Mouse (Mus musculus): Measurements from ENCODE around the gene Rfng. TPM values are rescaled to one million over a fixed set of nuclear protein-coding genes. Genes with fewer than 3 reads are reported as not detected.

Gene Rfng
- polyA plus RNA-seq, 1 experiment: 119 TPM

DNA sequence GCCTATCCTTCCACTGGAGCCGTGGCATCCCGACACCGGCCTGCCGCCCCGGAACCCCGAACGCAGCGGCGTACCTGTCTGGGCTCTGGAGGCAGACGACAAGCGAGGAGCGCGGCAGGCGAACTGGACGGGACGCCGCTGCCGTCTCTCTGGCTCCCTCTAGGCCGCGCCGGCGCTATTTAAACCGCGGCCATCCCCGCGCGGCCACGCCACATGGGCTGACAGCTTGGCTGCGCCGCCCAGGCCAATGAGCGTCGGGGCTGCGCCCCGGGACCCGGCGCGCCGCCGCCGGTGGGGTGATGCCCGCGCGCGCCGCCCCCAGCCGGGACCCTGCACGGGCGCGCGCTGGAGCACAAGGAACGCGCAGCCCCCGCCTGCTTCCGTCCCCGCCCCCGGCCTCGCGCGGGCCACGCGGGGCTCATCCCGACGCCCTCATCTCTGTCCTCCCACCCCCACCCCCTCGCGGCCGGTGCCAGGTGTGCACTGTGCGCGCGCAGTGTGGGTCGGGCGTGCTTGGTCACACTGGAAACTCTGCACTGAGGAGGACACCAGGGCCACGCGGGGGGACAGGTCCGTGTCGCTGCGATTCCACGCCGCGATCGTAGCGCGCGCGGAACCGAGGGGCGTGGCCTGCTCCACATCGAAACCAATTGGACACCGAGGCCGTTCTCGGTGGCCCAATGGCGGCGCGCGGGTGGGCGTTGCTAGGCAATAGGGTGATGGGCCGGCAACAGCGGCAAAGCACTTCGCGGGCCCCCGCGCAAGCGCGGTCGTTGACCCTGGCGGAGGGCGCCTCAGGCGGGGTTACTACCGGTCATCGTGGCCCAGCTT is 40.2 kb upstream of the Rfng start, which contains the start of gene Fasn:
Gene Fasn (minus strand): TSS at position 592 of the 831 bp plus-strand sequence.
- DNase-seq (ENCODE audit: low read depth): peak; percentile 99
- TF ChIP-seq CTCF (IDR thresholded peaks at IDR 0.05; ENCODE audit: borderline replicate concordance, extremely low read depth, insufficient read depth, insufficient read length) (peak; percentile 50), POLR2A (IDR thresholded peaks at IDR 0.05; ENCODE audit: borderline replicate concordance, extremely low read depth, insufficient read depth, insufficient read length, poor library complexity, severe bottlenecking) (peak; percentile 99)

DNA sequence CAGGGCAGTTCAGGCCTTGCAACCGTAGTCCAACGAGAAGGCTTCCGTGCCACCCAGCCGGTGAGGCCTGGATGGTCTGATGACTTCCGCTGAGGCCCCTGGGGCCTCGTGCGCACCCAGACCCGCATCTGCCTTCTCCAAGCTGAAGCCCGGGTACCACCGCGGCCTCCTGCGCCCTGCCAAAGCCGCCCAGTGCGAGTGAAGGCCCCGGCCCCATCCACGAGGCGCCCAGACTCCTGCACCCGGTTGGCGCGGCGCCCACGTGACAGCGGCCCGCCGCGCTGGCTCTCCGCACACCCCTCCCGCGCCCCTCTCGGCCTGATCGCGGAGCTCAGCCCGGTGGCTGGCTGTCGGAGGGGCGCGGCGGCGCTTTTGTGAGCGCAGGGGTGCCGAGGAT is 39.5 kb upstream of the Rfng start:
- no peak for TF ChIP-seq POLR2A (IDR thresholded peaks at IDR 0.05; ENCODE audit: borderline replicate concordance, extremely low read depth, insufficient read depth, insufficient read length, poor library complexity, severe bottlenecking)
- no peak for TF ChIP-seq CTCF (IDR thresholded peaks at IDR 0.05; ENCODE audit: borderline replicate concordance, extremely low read depth, insufficient read depth, insufficient read length)
- DNase-seq (ENCODE audit: low read depth): no peak

DNA sequence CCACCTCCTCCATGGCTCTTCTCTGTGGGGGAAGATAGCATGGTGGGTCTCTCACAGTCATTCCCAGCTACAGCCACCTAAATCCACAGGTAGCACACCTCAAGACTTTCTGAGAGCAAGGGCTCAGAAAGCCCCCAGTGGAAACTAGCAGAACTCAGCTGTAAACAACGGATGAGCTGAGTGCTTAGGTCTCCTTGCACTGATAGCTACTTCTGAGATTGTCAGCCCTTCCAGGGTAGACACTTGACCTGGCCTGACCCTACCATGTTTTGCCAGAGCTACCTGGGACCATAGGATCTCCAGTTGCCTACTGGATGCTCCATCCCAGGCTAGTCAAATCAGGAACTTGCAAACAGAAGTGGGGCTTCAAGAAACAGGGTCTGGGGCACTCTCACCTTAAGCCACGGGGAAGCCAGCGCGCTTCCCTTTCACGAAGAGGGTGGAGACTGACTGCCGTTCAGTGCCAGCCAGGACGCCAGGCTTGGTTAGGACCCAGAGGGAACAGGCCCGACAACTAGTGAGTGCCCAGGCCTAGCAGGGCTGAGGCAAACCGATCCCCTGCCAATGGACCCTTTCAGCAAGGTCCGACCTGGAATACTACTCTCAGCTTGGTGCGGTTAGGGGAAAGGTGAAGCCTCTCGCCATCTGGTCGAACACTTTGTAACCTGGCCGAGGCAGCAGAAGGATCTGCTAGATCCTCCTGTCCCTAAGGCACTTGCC is 39.0 kb upstream of the Rfng start:
- peak; percentile 36 for DNase-seq (ENCODE audit: low read depth)
- TF ChIP-seq CTCF (IDR thresholded peaks at IDR 0.05; ENCODE audit: borderline replicate concordance, extremely low read depth, insufficient read depth, insufficient read length): no peak
- no peak for TF ChIP-seq POLR2A (IDR thresholded peaks at IDR 0.05; ENCODE audit: borderline replicate concordance, extremely low read depth, insufficient read depth, insufficient read length, poor library complexity, severe bottlenecking)

DNA sequence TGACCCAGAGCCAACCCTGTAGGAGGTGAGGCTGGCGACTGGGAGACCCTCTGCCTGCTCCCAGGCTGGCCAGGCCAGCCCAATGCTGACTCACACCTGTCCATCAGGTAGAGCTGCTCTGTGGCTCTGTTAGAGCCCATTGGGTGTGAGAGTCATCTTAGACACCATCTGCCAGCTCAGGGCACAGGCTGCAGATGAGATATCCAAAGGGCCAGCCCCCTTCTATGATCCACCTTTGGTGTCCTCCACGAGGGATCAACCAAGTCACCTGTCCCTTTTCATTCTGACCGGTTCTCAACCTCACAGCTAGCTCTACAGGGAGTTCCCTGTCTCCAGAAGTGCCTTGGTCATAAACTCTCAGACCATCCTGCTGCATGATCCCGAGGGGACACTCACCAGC is 38.3 kb upstream of the Rfng start:
- DNase-seq (ENCODE audit: low read depth): no peak
- TF ChIP-seq POLR2A (IDR thresholded peaks at IDR 0.05; ENCODE audit: borderline replicate concordance, extremely low read depth, insufficient read depth, insufficient read length, poor library complexity, severe bottlenecking): no peak
- TF ChIP-seq CTCF (IDR thresholded peaks at IDR 0.05; ENCODE audit: borderline replicate concordance, extremely low read depth, insufficient read depth, insufficient read length): no peak

DNA sequence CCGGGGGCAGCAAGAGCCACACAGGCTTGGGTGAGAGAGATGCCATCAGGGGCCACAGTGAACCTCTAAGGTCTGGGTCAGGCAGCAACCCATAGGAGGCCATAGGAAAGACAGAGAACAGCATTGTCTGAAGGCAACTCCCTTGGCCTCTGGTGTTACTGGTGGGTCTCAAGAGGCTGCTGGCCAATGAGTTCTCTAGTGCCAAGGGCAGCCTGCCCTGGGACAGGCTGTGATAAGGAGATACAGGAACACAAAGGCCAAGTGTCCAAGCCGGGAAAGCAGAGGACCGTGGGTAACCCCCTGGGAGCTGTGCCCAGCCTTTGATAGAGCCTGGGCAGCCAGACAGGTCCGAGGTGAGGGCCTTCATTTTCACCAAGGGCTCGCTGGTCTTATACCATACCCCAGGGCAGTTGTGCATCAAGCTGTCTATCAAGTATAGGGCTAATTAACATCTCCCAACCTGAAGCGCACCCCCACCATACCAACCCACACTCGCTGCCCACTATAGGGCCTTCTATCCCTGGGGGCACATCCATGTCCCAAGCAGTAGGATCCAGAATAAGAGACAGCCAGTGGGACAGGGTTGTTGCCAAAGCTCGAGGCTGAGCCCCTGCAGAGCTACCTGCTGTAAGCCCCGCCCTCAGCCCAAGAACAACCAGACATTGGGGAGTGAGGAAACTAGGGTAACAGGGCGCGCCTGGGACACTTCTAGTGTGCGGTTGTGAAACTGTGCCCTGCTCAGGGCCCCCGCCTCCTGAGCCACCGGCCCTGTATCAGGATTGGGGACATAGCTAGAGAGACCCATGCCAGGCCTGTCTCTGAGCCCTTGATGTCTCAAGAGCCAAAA is 37.3 kb upstream of the Rfng start:
- no peak for DNase-seq (ENCODE audit: low read depth)
- TF ChIP-seq POLR2A (IDR thresholded peaks at IDR 0.05; ENCODE audit: borderline replicate concordance, extremely low read depth, insufficient read depth, insufficient read length, poor library complexity, severe bottlenecking): no peak
- no peak for TF ChIP-seq CTCF (IDR thresholded peaks at IDR 0.05; ENCODE audit: borderline replicate concordance, extremely low read depth, insufficient read depth, insufficient read length)

DNA sequence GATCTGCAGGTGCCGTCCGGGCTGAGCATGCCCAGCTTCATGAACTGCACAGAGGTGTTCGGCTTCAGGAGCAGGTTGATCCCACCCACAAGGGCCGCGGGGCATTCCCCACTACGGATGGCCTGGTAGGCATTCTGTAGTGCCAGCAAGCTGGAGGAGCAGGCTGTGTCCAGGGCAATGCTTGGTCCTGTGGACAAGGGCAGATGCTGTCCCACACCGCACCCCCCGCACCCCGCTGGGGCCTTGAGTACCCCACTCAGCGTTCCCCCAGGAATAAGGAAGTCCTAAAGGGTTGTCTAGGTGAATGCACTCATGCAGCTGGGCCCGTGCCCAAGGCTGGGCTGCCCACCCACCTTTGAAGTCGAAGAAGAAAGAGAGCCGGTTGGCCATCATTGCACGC is 36.5 kb upstream of the Rfng start:
- no peak for DNase-seq (ENCODE audit: low read depth)
- TF ChIP-seq POLR2A (IDR thresholded peaks at IDR 0.05; ENCODE audit: borderline replicate concordance, extremely low read depth, insufficient read depth, insufficient read length, poor library complexity, severe bottlenecking): no peak
- TF ChIP-seq CTCF (IDR thresholded peaks at IDR 0.05; ENCODE audit: borderline replicate concordance, extremely low read depth, insufficient read depth, insufficient read length): no peak

DNA sequence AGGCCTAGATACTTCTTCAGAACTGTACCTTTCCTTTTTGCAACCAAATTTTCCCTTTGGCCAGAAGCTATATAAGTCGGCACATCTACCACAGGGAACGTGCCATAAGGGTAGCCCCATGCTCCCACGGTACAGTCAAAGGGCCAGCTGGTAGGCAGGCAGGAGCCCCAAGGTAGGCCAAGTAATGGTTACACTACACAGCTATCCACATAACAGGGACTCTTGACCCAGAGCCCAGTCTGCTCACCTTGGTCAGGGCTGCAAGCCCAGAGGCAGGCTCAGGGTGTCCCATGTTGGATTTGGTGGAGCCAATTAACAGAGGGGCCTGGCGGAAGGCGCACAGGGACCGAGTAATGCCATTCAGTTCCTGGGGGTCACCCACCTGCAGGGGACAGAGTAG is 35.5 kb upstream of the Rfng start:
- TF ChIP-seq CTCF (IDR thresholded peaks at IDR 0.05; ENCODE audit: borderline replicate concordance, extremely low read depth, insufficient read depth, insufficient read length) (no peak), POLR2A (IDR thresholded peaks at IDR 0.05; ENCODE audit: borderline replicate concordance, extremely low read depth, insufficient read depth, insufficient read length, poor library complexity, severe bottlenecking) (no peak)
- DNase-seq (ENCODE audit: low read depth): no peak

DNA sequence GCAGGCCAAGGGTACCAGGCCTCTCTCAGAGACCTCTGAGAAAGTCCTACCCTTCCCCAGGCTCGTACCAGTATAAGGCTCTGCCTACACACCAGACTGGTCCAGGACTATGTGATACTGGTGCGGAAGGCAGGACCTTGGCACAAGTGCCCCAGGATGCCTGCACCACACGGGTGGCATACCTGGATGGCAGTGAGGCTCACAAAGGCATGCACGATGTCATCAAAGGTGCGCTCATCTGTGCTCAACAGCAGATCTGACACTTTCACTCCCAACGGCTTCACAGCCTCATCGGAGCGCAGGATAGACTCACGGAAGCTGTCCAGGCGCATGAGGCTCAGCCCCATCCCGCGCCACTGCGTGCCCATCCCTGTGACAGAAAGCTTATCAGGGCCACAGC is 34.2 kb upstream of the Rfng start:
- no peak for TF ChIP-seq CTCF (IDR thresholded peaks at IDR 0.05; ENCODE audit: borderline replicate concordance, extremely low read depth, insufficient read depth, insufficient read length)
- no peak for TF ChIP-seq POLR2A (IDR thresholded peaks at IDR 0.05; ENCODE audit: borderline replicate concordance, extremely low read depth, insufficient read depth, insufficient read length, poor library complexity, severe bottlenecking)
- DNase-seq (ENCODE audit: low read depth): no peak

DNA sequence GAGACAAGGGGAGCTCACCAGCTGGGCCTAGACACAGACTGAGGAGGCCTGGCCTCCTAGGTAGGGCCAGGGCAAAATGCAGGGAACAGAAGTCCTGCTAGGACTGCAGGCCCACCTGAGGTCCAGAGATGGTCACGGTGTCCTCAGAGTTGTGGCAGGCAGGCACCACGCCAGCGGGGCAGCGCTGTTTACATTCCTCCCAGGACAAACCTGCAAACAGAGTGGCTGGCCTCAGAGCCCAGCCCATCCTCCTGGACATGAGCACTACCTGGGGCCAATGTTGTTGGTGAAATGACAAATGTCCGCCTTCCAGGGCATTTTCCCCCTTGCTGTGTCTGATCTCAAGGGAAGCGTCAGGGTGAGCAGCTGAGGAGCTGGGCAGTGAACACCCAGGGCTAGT is 33.4 kb upstream of the Rfng start:
- no peak for DNase-seq (ENCODE audit: low read depth)
- TF ChIP-seq CTCF (IDR thresholded peaks at IDR 0.05; ENCODE audit: borderline replicate concordance, extremely low read depth, insufficient read depth, insufficient read length) (no peak), POLR2A (IDR thresholded peaks at IDR 0.05; ENCODE audit: borderline replicate concordance, extremely low read depth, insufficient read depth, insufficient read length, poor library complexity, severe bottlenecking) (no peak)

DNA sequence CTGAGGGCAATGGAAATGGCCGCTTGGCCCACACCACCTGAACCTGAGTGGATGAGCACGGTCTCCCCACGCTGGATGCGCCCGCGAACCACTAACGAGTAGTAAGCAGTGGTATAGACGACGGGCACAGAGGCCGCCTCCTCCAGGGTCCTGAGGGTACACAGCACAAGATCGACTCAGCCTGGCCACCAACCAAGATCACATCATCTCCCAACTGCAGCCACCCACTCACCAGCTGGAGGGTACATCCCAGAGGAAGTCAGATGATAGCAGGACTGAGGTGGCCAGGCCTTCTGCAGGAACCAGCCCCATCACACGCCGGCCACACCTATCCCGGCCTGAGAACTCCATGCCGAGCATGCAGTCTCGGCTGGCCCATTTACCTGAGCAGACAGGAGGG is 28.1 kb upstream of the Rfng start:
- no peak for DNase-seq (ENCODE audit: low read depth)
- TF ChIP-seq CTCF (IDR thresholded peaks at IDR 0.05; ENCODE audit: borderline replicate concordance, extremely low read depth, insufficient read depth, insufficient read length): no peak
- TF ChIP-seq POLR2A (IDR thresholded peaks at IDR 0.05; ENCODE audit: borderline replicate concordance, extremely low read depth, insufficient read depth, insufficient read length, poor library complexity, severe bottlenecking): no peak

DNA sequence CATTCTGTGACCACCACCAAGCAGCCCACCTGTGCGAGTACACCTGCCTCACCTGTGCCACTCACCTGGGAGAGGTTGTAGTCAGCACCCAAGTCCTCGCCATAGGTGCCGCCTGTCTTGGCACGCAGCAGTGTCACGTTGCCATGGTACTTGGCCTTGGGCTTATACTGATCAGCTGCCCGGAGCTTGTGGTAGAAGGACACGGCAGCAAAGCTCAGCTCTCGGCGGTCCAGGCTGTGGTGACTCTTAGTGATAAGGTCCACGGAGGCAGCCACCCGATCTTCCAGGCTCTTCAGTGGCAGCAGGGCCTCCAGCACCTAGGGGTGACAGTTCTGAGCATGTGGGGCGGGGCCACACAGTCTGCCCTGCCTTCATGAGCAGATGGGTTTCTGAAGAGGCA is 24.0 kb upstream of the Rfng start:
- DNase-seq (ENCODE audit: low read depth): no peak
- no peak for TF ChIP-seq POLR2A (IDR thresholded peaks at IDR 0.05; ENCODE audit: borderline replicate concordance, extremely low read depth, insufficient read depth, insufficient read length, poor library complexity, severe bottlenecking)
- no peak for TF ChIP-seq CTCF (IDR thresholded peaks at IDR 0.05; ENCODE audit: borderline replicate concordance, extremely low read depth, insufficient read depth, insufficient read length)

Measured in brain, embryonic 14.5 days (tissue).